Mouse (Mus musculus): ENCODE data around the gene Trpm6. TPM values are rescaled to one million over a fixed set of nuclear protein-coding genes. Genes with fewer than 3 reads are reported as not detected.
A peak's percentile ranks its signal among the peaks of the same experiment; 100 is the strongest.

Gene Trpm6
- polyA plus RNA-seq (2017; shearing (Covaris generic)), result under 1 TPM; 0.13 to 0.38 TPM

DNA sequence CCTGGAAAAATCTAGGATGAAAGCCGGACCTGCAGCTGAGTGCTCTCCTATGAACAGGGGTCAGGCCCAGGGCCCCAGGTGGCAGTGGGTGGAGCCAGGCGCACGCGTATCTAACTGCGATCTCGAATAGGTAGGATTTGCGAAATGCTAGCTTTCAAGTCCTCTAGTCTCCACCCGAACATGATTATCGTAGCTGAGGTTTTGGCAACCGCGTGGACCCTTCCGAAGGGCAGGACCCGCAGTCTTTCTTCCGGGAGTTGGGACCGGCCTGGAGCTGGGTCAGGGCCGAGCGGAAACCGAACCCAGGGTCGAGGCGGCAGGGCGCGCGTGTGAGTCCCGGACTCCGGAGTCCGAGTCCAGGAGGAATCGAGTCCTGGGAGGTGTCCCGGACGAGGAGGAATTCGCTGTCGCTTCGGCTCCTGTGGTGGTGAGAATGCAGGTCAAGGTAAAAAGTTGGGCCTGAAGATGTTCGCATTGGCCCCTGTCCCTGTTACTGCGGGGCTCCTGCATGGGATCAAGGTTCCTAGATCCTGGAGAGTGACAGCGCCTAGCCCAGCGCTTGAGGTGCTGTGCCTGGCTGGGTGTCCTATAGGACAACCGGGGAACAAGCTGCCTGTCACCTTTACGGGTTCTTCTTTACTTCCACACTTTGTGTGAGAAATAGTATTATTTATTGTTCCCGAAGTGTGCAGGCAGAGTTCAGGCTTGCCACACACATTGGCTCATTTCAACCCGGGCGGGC is at the start of gene Trpm6:
Gene Trpm6 (plus strand): TSS at position 386 of the 742 bp plus-strand sequence.
- no peak for ATAC-seq

DNA sequence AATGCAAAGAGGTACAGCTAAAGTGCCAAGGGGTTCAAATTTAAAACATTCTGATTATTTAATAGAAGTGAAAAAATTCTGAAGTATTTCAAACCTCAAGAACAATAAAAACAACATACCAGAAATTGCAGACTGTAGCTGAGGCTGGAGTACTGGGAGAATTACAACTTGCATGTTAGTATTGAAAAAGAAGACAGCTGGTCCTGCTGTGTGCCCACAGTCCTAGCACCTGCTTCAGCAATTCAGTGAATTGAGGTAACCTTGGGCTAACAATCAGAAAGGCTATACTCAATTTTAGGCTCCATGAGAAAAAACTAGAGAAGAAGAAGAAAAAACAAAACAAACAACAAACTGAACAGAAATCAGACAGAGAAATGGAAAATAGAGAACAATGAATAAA is 41.7 kb upstream of the Trpm6 start:
- ATAC-seq, result no peak

DNA sequence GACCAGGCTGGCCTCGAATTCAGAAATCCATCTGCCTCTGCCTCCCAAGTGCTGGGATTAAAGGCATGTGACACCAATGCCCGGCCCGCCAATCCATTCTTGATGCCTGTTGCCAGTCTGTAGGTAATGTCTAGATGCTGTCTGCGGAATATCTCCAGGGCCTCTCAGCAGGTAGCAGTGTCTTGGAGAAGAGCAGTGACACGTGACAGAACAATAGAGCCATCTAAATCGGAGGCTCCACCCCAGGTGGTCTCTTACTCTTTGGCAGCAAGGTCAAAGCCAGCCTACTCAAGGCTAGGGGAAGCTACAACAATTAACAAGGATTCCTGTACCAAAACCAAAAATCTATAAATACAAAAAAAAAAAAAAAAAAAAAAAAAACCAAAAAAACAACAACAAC is 38.9 kb upstream of the Trpm6 start:
- no peak for ATAC-seq

DNA sequence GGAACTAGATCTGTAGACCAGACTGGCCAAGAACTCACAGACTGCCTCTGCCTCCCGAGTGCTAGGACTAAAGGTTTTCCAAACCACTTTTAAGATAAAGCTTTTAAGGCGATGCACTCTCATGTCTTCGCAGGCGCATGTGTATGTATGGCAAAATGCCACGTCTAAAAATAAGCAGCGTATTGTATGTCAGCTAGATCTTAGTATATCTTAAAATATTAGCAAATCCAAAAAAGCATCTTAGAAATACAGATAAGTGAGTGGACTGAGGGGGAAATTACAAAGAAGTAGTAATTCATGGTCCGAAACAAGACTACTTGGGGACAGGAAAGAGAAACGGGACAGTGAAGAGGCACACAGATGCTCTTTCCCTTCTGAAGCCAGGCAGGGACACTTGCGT is 38.2 kb upstream of the Trpm6 start:
- ATAC-seq, result no peak

- ATAC-seq, result no peak
These were observed 37.5 kb upstream of the Trpm6 start for GRCm38 (mm10) chr19:18712153-18712865.

- peak; percentile 96 for ATAC-seq
These were observed 36.9 kb upstream of the Trpm6 start, which contains the start of gene D030056L22Rik for GRCm38 (mm10) chr19:18712866-18713300. D030056L22Rik (plus strand) TSS chr19:18713193.

DNA sequence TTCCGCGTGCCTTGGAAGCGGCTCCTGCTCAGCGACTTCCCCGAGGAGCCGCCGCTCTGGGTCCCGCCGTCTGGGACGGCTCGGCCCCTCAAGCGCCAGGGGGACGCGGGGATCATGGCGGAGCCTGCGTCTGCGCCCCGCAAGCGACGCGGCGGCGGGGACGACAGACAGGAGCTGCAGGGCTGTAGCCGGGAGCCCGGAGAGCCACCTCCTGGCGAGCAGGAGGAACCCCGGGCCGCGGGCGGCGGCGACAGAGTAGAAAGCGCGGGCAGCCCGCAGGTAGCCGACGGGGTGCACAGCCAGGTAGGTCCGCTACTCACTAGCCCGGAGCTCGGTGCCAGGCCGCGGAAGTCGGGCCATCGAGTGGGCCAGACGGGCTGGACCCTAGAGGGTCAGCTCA is 36.4 kb upstream of the Trpm6 start:
- peak; percentile 27 for ATAC-seq

DNA sequence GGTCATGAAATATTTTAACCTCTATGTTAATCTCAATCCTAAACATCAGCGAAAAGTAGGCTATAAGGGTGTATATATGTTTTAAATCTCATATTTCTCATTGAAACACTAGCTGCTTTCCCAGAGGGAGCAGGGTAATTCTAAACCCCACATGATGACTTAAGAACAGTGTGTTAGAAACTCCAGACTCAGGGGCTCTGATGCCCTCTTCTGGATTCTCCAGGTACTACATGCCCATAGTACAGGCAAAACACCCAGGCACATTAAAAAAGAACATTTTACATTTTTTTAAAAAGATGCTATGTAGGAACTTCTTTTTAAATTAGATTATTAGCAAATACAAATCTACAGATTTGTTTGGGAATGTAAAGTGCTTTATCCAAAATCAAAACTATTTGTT is 33.4 kb upstream of the Trpm6 start:
- ATAC-seq, result no peak

DNA sequence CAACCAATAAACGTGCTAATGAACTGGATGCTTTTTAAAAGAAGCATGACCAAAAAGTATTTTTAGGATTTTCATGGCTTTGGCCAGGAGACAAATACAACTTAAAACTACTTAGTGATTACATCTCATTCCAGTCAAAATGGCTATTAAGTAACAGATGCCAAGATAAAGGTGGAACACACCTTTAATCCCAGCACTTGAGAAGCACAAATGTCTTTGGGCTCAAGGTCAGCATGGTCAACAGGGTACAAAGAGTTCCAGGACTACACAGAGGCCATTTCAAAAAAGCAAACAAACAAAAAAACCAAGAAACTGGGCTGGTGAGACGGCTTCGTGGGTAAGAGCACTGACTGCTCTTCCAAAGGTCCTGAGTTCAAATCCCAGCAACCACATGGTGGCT is 29.4 kb upstream of the Trpm6 start:
- no peak for ATAC-seq

DNA sequence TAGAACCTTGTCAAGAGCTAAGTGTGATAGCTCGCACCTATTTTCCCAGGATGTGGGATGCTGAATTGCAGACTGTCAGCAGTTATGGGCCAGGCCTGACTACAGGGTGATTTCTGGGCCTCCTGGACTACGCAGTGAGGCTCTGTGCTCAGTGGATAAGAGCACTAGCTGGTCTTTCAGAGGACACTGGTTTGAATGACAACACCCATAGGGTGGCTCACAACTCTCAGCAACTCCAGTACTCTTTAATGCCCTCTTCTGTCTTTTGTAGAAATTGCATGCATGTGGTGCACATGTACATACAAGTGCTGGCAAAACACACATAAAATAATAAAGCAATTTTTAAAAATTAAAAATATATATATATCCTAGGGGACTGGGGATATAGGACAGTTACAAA is 24.6 kb upstream of the Trpm6 start:
- ATAC-seq, result no peak

GRCm38 (mm10) chr19:18730255-18730654 is 19.5 kb upstream of the Trpm6 start:
- ATAC-seq, result no peak

GRCm38 (mm10) chr19:18731077-18731476 is 18.7 kb upstream of the Trpm6 start:
- ATAC-seq, result no peak

DNA sequence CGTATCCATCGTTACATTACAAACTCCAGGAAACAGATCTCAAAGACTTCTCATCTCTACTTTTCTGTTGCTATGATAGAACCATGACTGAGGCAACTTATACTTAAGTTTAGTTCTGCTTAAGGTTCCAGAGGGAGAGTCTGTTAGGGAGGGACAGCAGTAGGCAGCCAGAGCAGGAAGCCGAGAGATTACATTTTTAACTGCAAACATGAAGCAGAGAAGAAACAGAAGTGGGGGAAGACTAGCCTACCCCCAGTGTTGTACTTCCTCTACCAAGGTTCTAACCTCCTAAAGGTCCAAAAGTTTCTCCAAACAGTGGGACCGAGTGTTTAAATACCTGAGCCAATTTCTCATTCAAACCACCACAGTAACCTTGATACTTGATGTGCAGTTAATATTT is 13.9 kb upstream of the Trpm6 start:
- no peak for ATAC-seq

DNA sequence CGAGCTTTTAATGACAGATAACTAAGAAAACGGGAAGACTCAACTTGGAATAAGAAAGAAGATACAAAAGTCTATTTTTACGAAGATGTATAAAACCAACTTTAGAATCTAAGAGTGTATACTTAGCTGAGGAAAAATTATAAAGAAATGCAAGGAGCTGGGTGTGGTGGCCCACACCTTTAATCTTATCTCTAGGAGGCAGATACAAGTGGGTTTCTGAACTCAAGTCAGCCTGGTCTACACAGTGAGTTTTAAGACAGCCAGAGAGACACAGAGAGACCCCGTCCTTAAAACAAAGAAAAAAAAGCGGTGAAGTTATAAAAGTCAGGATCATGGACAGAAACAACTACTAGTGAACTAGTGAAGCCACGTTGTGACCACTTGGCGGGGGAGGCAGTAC is 10.6 kb upstream of the Trpm6 start:
- ATAC-seq, result no peak

DNA sequence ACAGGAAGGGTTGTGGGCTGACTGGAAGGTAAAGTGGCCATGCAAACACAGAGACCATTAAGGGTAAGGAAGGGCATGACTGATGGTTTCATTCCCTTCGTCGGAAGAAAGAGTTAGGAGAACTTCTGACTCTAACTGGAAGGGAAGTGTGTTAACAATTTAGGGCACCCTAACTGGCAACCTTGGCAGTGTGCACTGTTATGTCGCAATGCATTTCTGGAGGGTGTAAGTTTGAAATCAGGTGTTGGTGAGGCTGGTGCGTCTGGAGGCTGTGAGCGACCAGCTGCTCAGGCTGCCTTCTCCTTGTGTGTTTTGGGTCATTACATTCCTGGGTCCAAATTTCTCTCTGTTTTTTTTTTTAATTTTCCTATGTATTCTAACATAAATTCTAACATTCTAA is 5.8 kb upstream of the Trpm6 start:
- no peak for ATAC-seq

DNA sequence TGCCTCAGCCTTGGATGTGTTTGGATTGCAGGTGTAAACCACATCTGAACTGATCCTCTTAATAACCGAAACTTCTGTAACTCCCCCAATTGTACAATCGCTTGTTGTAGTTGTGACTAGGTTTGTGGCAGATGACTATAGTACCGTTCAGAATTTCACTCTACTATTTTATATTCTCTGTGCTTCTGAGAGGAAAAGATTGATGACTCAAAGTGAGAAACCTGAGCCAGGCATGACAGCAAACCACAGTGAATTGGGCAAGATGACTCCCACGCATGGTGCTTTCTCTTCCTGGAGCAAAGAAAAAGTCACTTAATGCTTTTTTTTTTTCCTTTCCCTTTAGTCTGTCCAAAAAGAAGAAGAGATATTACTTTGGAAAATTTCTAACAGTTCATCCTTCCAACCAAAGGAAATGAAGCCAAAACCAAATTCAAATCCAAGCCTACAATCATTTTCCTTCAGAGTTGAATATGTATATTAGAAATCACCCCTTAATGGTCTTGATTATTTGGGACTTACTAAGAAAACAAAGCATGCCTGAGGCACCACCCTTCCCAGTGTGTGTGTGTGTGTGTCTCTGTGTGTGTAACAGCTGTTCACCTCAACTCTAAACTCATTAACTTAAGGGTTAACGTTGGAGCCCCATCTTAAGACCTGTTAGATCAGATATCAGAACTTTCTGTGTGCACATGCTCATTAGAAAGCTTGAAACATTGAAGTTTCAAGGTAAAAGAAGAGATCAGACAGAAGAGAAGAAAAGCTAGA is 3.0 kb upstream of the Trpm6 start:
- ATAC-seq, result peak; percentile 87

GRCm38 (mm10) chr19:18747379-18747778 is 2.4 kb upstream of the Trpm6 start:
- ATAC-seq, result peak; percentile 40

DNA sequence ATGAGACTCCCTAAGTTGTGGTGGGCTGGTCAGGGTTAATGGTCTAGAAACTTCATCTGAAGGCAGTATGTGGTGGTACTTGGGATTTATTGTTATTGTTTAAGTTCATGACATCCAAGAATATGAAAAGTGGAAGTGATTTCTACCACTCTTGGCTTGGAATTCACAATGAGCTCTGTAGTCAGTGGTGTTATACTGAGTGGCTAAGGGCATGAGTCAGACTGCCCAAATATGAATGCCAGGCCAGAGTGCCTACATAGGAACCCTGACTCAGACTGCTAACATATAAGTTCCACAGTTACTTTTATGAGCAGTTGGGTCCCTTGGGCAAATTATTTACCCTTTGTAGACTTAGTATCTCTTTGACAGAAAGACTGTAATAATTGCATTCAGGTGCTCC is 7.4 kb downstream of the Trpm6 start:
- ATAC-seq, result no peak

DNA sequence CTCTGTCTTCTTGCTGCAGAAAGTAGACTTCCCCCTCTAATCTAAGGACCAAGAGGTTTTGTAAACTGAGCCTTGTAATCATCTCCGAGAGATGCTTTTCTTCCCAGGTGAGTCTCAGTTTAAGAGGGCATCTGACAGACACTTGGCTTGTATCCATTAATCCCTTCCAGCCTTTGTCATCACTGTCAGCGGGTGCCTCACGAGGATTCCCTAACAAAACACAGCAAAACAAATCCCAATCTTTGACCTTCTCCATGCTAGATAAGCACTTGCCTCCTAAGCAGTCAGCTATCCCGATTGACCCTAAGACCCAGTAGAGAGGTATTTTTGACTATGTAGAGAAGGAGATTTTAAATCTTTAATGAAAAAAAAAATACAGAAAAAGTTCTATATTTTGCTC is 7.9 kb downstream of the Trpm6 start:
- ATAC-seq, result no peak

- no peak for ATAC-seq
These were observed 8.5 kb downstream of the Trpm6 start for GRCm38 (mm10) chr19:18758269-18758668.

DNA sequence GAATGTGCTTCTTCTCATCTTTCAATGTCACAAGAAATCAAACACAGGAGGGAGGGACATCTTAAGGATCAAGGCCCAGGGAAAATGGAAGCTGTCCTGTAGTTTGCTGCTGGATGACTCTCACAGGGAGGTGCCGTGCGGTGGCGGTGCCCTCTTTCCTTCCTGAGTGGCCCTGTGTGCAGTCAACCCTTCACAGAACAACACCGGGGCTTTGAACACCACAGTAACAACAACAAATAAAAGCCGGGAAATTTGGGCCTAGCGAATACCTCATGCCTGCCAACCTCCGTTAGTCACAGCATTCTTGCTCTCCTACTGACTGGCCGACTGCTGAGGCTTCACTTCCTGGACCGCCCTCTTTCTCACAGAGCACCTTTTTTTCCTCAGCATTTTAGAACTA is 9.1 kb downstream of the Trpm6 start:
- no peak for ATAC-seq

GRCm38 (mm10) chr19:18766399-18766798 is 16.6 kb downstream of the Trpm6 start:
- no peak for ATAC-seq

DNA sequence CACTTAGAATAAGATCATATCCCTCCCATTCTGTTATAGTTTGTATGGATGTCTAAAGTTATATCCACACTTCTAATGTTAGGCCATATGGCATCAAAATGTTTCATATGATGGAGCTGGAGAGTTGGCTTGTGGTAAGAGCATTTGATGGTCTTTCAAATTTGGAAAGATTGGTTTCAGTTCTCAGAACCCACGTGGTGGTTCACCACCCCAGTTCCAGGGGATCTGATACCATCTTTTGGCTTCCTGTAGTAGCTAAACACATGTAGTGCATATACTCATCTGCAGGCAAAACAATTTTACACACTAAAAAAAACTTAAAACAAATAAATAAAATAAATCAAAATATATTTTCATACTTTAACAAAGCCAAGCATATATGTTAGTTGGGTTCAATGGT is 21.3 kb downstream of the Trpm6 start:
- peak; percentile 47 for ATAC-seq

Data from CD4-positive, CD25-positive, alpha-beta regulatory T cell, adult 4 months (primary cell).